Mouse (Mus musculus): ENCODE data around the gene Ebf3. TPM values are rescaled to one million over a fixed set of nuclear protein-coding genes. Genes with fewer than 3 reads are reported as not detected.

The Ebf3 gene
- polyA plus RNA-seq, 1 experiment from 2014 or later = 0.73 TPM

DNA sequence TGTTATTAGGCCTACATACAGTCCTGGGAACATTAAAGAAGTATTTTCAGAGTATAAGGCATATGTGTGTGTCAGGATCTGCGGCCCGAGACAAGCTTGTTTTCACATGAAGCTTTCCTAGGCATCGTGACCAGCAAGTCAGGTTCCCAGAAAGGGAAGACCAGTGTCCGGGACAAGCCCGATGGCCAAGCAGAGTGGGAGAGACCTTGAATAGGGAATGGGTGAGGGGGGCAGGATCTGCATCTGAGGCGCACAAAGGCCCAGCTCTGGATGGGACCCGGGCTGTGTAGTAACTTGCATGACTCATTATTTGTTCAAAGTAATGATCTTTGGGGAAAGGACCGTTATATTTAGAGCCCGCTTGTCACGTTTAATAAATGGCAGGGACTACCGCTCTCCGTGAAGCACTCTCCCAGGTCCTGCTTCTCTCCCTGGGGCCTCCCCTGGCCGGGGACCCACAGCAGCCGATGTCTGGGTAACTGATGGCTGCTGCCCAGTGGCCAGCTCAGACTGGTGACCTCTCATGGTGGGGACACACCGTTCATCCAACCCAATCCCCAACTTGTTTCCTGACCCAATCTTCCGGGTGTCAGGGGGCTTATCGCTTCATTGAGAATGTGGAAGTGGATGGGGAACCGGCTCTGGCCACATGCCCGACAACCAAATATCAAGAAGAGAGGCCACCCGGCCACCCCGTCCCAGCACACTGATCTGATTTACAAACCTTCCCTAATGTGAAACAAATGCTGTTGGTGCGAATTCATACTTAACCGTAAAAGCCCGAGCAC, 16.5 kb downstream of the Ebf3 start:
- Histone ChIP-seq H3K27ac (ENCODE audit: low read length) (no peak overlapping the region), H3K4me2 (ENCODE audit: low read length) (no peak overlapping the region)
- WGBS = 79% methylated on average over 24 of the region's 24 CpGs

GRCm38 (mm10) chr7:137297131-137297530, 17.1 kb downstream of the Ebf3 start:
- WGBS = 55% methylated on average over 7 of the region's 7 CpGs
- H3K36me3 ChIP-seq (ENCODE audit: control insufficient read depth, insufficient read depth) = no peaks in the 10 kb centered on the region
- ATAC-seq = no peak
- H3K9me3 ChIP-seq (ENCODE audit: control insufficient read depth, low read length) = no peaks in the 10 kb centered on the region
- H3K9ac ChIP-seq (replicated peaks; ENCODE audit: low read depth, low read length) = no peak overlapping the region
- no peak overlapping the region for H3K27ac ChIP-seq (ENCODE audit: low read length)
- peaks cover 65% of the 10 kb centered on the region for H3K27me3 ChIP-seq (replicated peaks; ENCODE audit: control insufficient read depth, insufficient read depth, low read length)
- no peak overlapping the region for H3K4me3 ChIP-seq (replicated peaks; ENCODE audit: low read length)
- H3K4me1 ChIP-seq (replicated peaks; ENCODE audit: control insufficient read depth, insufficient read depth, low read length) = peaks cover 9% of the 10 kb centered on the region
- no peak overlapping the region for H3K4me2 ChIP-seq (ENCODE audit: low read length)

More for the DNA sequence above, 16.5 kb downstream of the Ebf3 start:
- Histone ChIP-seq H3K9me3 (ENCODE audit: control insufficient read depth, low read length) (no peaks in the 10 kb centered on the region), H3K27me3 (replicated peaks; ENCODE audit: control insufficient read depth, insufficient read depth, low read length) (peaks cover 63% of the 10 kb centered on the region), H3K36me3 (ENCODE audit: control insufficient read depth, insufficient read depth) (no peaks in the 10 kb centered on the region), H3K9ac (replicated peaks; ENCODE audit: low read depth, low read length) (no peak overlapping the region), H3K4me3 (replicated peaks; ENCODE audit: low read length) (no peak overlapping the region), H3K4me1 (replicated peaks; ENCODE audit: control insufficient read depth, insufficient read depth, low read length) (peaks cover 12% of the 10 kb centered on the region)
- ATAC-seq = no peak

- Histone ChIP-seq H3K36me3 (ENCODE audit: control insufficient read depth, insufficient read depth) (no peaks in the 10 kb centered on the region), H3K4me2 (ENCODE audit: low read length) (no peak overlapping the region), H3K9ac (replicated peaks; ENCODE audit: low read depth, low read length) (no peak overlapping the region), H3K27ac (ENCODE audit: low read length) (no peak overlapping the region), H3K9me3 (ENCODE audit: control insufficient read depth, low read length) (no peaks in the 10 kb centered on the region), H3K4me1 (replicated peaks; ENCODE audit: control insufficient read depth, insufficient read depth, low read length) (no peaks in the 10 kb centered on the region), H3K27me3 (replicated peaks; ENCODE audit: control insufficient read depth, insufficient read depth, low read length) (peaks cover 71% of the 10 kb centered on the region), H3K4me3 (replicated peaks; ENCODE audit: low read length) (no peak overlapping the region)
- no peak for ATAC-seq
- WGBS = 85% methylated on average over 7 of the region's 7 CpGs
Observed at GRCm38 (mm10) chr7:137295612-137296011, 18.6 kb downstream of the Ebf3 start.

DNA sequence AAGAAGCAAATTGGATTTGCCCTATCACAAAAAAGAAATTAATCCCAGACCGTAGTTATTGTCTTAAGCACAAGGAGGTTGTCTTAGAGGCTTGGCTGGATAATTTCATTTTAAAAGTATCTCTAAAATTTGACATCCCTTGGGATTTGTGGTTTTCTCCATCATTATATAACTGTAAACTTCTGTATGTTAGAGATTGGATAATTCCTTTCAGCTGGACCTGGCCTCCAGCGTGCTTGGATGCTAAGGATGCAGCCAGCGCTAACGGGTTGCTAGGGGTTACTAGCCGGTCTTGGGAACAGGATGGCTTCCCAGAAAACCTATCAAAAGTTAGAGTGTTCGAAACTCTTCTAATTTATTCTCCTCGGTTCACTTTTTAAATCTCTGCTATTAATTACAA, 19.8 kb downstream of the Ebf3 start:
- no peak for ATAC-seq

DNA sequence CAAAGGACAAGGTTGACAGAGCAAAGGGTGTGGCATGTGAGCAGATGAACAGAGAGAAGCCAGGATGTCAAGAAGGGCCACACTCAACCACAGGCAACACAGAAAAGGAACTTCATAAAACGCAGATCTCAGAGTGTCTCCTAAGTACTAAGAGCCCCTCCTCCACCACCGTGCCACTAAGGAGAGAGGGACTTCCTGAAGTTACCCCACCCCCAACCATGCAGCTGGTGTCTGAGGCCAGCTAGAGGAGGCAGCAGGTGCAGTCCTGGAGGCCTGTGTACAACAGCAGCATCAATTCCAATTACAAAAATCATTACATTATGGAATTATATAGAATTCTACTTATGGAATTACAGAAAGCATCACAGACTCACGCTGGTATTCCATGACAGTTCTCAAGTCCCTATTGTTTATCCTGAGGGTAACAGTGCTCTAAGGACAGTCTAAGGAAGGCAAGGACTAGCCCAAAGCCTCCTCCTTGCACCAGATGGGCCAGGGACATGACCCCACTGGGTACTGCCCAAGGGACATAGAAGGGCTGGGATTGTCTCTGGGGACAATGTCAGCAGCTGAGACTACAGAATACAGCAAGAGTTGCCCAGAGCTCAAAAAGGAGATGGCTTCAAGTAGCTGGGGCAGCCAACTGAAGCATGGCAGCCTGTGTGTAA, 24.8 kb downstream of the Ebf3 start:
- H3K27ac ChIP-seq (ENCODE audit: low read length) = no peak overlapping the region
- H3K36me3 ChIP-seq (ENCODE audit: control insufficient read depth, insufficient read depth) = no peaks in the 10 kb centered on the region
- ATAC-seq = no peak

More for the DNA sequence above, 19.8 kb downstream of the Ebf3 start:
- WGBS = 51% methylated on average over 7 of the region's 7 CpGs
- Histone ChIP-seq H3K27ac (ENCODE audit: low read length) (no peak overlapping the region), H3K36me3 (ENCODE audit: control insufficient read depth, insufficient read depth) (no peaks in the 10 kb centered on the region), H3K4me1 (replicated peaks; ENCODE audit: control insufficient read depth, insufficient read depth, low read length) (no peaks in the 10 kb centered on the region), H3K9ac (replicated peaks; ENCODE audit: low read depth, low read length) (no peak overlapping the region), H3K4me2 (ENCODE audit: low read length) (no peak overlapping the region), H3K9me3 (ENCODE audit: control insufficient read depth, low read length) (no peaks in the 10 kb centered on the region), H3K4me3 (replicated peaks; ENCODE audit: low read length) (no peak overlapping the region), H3K27me3 (replicated peaks; ENCODE audit: control insufficient read depth, insufficient read depth, low read length) (peaks cover 65% of the 10 kb centered on the region)

DNA sequence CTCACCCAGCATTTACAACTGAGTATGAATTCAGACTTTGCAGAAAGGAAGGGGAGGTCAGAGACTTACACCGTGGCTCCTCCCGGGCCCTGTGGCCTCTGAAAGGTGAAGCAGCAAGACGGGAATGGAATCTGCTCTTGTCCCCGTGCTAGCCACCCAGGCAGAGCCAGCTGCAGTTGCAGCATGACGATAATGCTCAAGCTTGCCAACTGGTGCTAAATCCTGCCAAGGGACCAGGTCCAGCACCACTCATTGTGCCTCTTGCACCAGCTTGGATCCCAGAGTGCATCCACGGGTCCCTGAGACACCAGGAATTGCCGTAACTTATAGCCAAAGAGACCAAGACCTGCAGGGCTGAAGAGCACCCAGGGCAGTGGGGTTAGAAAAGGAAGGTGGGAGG, 36.1 kb downstream of the Ebf3 start:
- no peak for ATAC-seq
- Histone ChIP-seq H3K27me3 (replicated peaks; ENCODE audit: control insufficient read depth, insufficient read depth, low read length) (peaks cover 39% of the 10 kb centered on the region), H3K9ac (replicated peaks; ENCODE audit: low read depth, low read length) (no peak overlapping the region), H3K9me3 (ENCODE audit: control insufficient read depth, low read length) (no peaks in the 10 kb centered on the region), H3K4me1 (replicated peaks; ENCODE audit: control insufficient read depth, insufficient read depth, low read length) (no peaks in the 10 kb centered on the region), H3K36me3 (ENCODE audit: control insufficient read depth, insufficient read depth) (no peaks in the 10 kb centered on the region), H3K27ac (ENCODE audit: low read length) (no peak overlapping the region), H3K4me3 (replicated peaks; ENCODE audit: low read length) (no peak overlapping the region), H3K4me2 (ENCODE audit: low read length) (no peak overlapping the region)
- 76% methylated on average over 7 of the region's 7 CpGs for WGBS

More for the DNA sequence above, 24.8 kb downstream of the Ebf3 start:
- Histone ChIP-seq H3K4me3 (replicated peaks; ENCODE audit: low read length) (no peak overlapping the region), H3K27me3 (replicated peaks; ENCODE audit: control insufficient read depth, insufficient read depth, low read length) (peaks cover 35% of the 10 kb centered on the region), H3K9me3 (ENCODE audit: control insufficient read depth, low read length) (no peaks in the 10 kb centered on the region), H3K4me1 (replicated peaks; ENCODE audit: control insufficient read depth, insufficient read depth, low read length) (no peaks in the 10 kb centered on the region), H3K4me2 (ENCODE audit: low read length) (no peak overlapping the region), H3K9ac (replicated peaks; ENCODE audit: low read depth, low read length) (no peak overlapping the region)
- WGBS = 62% methylated on average over 3 of the region's 3 CpGs

- Histone ChIP-seq H3K27me3 (replicated peaks; ENCODE audit: control insufficient read depth, insufficient read depth, low read length) (peaks cover 39% of the 10 kb centered on the region), H3K4me3 (replicated peaks; ENCODE audit: low read length) (no peak overlapping the region), H3K4me2 (ENCODE audit: low read length) (no peak overlapping the region), H3K9ac (replicated peaks; ENCODE audit: low read depth, low read length) (no peak overlapping the region), H3K27ac (ENCODE audit: low read length) (no peak overlapping the region), H3K4me1 (replicated peaks; ENCODE audit: control insufficient read depth, insufficient read depth, low read length) (no peaks in the 10 kb centered on the region), H3K9me3 (ENCODE audit: control insufficient read depth, low read length) (no peaks in the 10 kb centered on the region), H3K36me3 (ENCODE audit: control insufficient read depth, insufficient read depth) (no peaks in the 10 kb centered on the region)
- no peak for ATAC-seq
- 83% methylated on average over 5 of the region's 5 CpGs for WGBS
Observed at GRCm38 (mm10) chr7:137277713-137278112, 36.5 kb downstream of the Ebf3 start.

DNA sequence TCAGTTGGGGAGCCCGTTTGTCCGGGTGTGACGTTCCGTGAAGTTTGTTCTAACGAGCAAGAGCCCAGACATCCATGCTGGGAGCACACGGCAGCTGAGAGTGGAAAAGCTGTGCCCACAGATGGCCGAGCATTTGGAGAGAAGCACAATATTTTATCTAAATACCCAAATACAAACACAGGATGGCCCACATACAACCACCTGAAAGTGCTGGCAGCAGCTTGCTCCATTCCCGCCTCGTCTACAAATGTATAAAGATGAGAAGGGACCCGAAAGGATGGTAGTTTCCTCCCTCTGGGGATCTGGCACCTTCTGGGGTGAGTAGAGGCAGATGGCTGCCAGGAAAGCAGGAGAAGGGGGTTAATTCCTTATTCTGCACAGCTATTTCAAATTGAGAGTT, 42.0 kb downstream of the Ebf3 start:
- Histone ChIP-seq H3K27ac (ENCODE audit: low read length) (no peak overlapping the region), H3K36me3 (ENCODE audit: control insufficient read depth, insufficient read depth) (no peaks in the 10 kb centered on the region), H3K4me3 (replicated peaks; ENCODE audit: low read length) (no peak overlapping the region), H3K9me3 (ENCODE audit: control insufficient read depth, low read length) (no peaks in the 10 kb centered on the region), H3K27me3 (replicated peaks; ENCODE audit: control insufficient read depth, insufficient read depth, low read length) (peaks cover 60% of the 10 kb centered on the region), H3K4me2 (ENCODE audit: low read length) (no peak overlapping the region), H3K4me1 (replicated peaks; ENCODE audit: control insufficient read depth, insufficient read depth, low read length) (no peaks in the 10 kb centered on the region), H3K9ac (replicated peaks; ENCODE audit: low read depth, low read length) (no peak overlapping the region)
- peak; percentile 82 for ATAC-seq
- 44% methylated on average over 10 of the region's 10 CpGs for WGBS

- no peak overlapping the region for H3K9ac ChIP-seq (replicated peaks; ENCODE audit: low read depth, low read length)
- H3K4me1 ChIP-seq (replicated peaks; ENCODE audit: control insufficient read depth, insufficient read depth, low read length) = peaks cover 5% of the 10 kb centered on the region; the same call in 1 of the 2 replicates
- no peaks in the 10 kb centered on the region for H3K36me3 ChIP-seq (ENCODE audit: control insufficient read depth, insufficient read depth)
- no peak overlapping the region for H3K4me2 ChIP-seq (ENCODE audit: low read length)
- H3K4me3 ChIP-seq (replicated peaks; ENCODE audit: low read length) = no peak overlapping the region
- 84% methylated on average over 8 of the region's 8 CpGs for WGBS
- no peak overlapping the region for H3K27ac ChIP-seq (ENCODE audit: low read length)
- no peaks in the 10 kb centered on the region for H3K9me3 ChIP-seq (ENCODE audit: control insufficient read depth, low read length)
- ATAC-seq = no peak
- peaks cover 59% of the 10 kb centered on the region for H3K27me3 ChIP-seq (replicated peaks; ENCODE audit: control insufficient read depth, insufficient read depth, low read length)
Observed at GRCm38 (mm10) chr7:137268452-137269155, 45.6 kb downstream of the Ebf3 start.
